In the genomic region with DNA sequence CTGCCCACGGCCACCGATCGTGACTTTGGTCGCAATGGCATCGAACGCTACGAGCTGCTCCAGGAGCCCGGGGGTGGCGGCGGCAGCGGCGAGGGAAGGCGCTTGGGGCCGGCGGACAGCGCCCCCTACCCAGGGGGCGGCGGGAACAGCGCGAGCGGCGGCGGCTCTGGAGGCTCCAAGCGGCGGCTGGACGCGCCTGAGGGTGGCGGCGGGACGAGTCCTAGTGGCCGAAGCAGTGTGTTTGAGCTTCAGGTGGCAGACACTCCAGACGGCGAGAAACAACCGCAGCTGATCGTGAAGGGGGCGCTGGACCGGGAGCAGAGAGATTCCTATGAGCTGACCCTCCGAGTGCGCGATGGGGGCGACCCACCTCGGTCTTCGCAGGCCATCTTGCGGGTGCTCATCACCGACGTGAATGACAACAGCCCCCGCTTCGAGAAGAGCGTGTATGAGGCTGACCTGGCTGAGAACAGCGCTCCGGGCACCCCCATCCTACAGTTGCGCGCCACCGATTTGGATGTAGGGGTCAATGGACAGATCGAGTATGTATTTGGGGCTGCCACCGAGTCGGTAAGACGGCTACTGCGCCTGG, we compare ENCODE assay signal across 8 mouse cellular contexts. TPM values are rescaled to one million over a fixed set of nuclear protein-coding genes. Genes with fewer than 3 reads are reported as not detected.
DNase-seq lines count a peak whose midpoint lies in the region; ATAC-seq lines count a peak whose summit lies in the region.

No protein-coding gene starts in this region.

- H3K27ac ChIP-seq in intestine, embryonic 15.5 days: no peak overlapping the region
- H3K27ac ChIP-seq in limb, embryonic 15.5 days: no peak overlapping the region
- peak overlapping the region; percentile 93 for H3K27ac ChIP-seq in midbrain, embryonic 15.5 days

- H3K4me2 ChIP-seq in intestine, embryonic 15.5 days (replicated peaks): peak overlapping the region; percentile 93
- peak overlapping the region; percentile 94 for H3K4me2 ChIP-seq in limb, embryonic 15.5 days
- peak overlapping the region; percentile 97 for H3K4me2 ChIP-seq in midbrain, embryonic 15.5 days

- intact Hi-C loops in gastrocnemius, postnatal 14 days (cut with DNase I; ENCODE audit: low total_unique reads): loop anchor here (10.0 kb wide), 1 partner anchor 1015 kb away; no protein-coding TSS in a partner anchor

- H3K4me3 ChIP-seq in intestine, embryonic 15.5 days (replicated peaks): peak overlapping the region; percentile 58
- H3K4me3 ChIP-seq in limb, embryonic 15.5 days: peak overlapping the region; percentile 66
- H3K4me3 ChIP-seq in midbrain, embryonic 15.5 days: peak overlapping the region; percentile 71

- H3K9me3 ChIP-seq in intestine, embryonic 15.5 days: no peaks in the 10 kb centered on the region
- H3K9me3 ChIP-seq in limb, embryonic 15.5 days: no peaks in the 10 kb centered on the region
- no peaks in the 10 kb centered on the region for H3K9me3 ChIP-seq in midbrain, embryonic 15.5 days

- under 1% methylated on average over 59 of the region's 59 CpGs for WGBS in intestine, embryonic 15.5 days
- under 1% methylated on average over 59 of the region's 59 CpGs for WGBS in limb, embryonic 15.5 days
- under 1% methylated on average over 59 of the region's 59 CpGs for WGBS in midbrain, embryonic 15.5 days

- H3K9ac ChIP-seq in intestine, embryonic 15.5 days: peak overlapping the region; percentile 54
- peak overlapping the region; percentile 54; the same call in 1 of the 2 replicates for H3K9ac ChIP-seq in limb, embryonic 15.5 days
- H3K9ac ChIP-seq in midbrain, embryonic 15.5 days: peak overlapping the region; percentile 80

- H3K36me3 ChIP-seq in intestine, embryonic 15.5 days: no peaks in the 10 kb centered on the region
- no peaks in the 10 kb centered on the region for H3K36me3 ChIP-seq in limb, embryonic 15.5 days
- no peaks in the 10 kb centered on the region for H3K36me3 ChIP-seq in midbrain, embryonic 15.5 days (replicated peaks)

- H3K4me1 ChIP-seq in intestine, embryonic 15.5 days (replicated peaks): peaks cover 13% of the 10 kb centered on the region; the same call in 1 of the 2 replicates
- H3K4me1 ChIP-seq in limb, embryonic 15.5 days: peaks cover 32% of the 10 kb centered on the region
- H3K4me1 ChIP-seq in midbrain, embryonic 15.5 days: peaks cover 19% of the 10 kb centered on the region

- no peak for ATAC-seq in cerebellum, adult (ENCODE audit: insufficient number of reproducible peaks, low FRiP score, low TSS enrichment)
- no peak for ATAC-seq in intestine, embryonic 15.5 days
- ATAC-seq in limb, embryonic 15.5 days (ENCODE audit: insufficient number of reproducible peaks, low FRiP score, low TSS enrichment, low read depth): no peak
- ATAC-seq in midbrain, embryonic 15.5 days (replicated peaks): no peak

- DNase-seq in cerebellum, adult 11 months: peak; percentile 11
- DNase-seq in cerebellum, adult 9-11 months: peak; percentile 14
- DNase-seq in gastrocnemius, postnatal 14 days: peak; percentile 69
- DNase-seq in thymus, adult 18-20 months: peak; percentile 4 to 8

- H3K27me3 ChIP-seq in intestine, embryonic 15.5 days (replicated peaks): no peaks in the 10 kb centered on the region
- peaks cover 10% of the 10 kb centered on the region; the same call in 1 of the 2 replicates for H3K27me3 ChIP-seq in limb, embryonic 15.5 days
- no peaks in the 10 kb centered on the region for H3K27me3 ChIP-seq in midbrain, embryonic 15.5 days (replicated peaks)

RNA-seq across cellular contexts. Expression of gene Pcdh7, which starts 1.9 kb away (rescaled TPM):
- total RNA-seq in gastrocnemius, postnatal 14 days (2021): 1 to 10 TPM; 5.8 to 7.4 TPM
- 5.8 and 6.4 TPM in 2 replicates for polyA plus RNA-seq in intestine, embryonic 15.5 days (2015; fragmentation: Nextera tagmentation; extraction: Ambion mirVana)
- polyA plus RNA-seq in limb, embryonic 15.5 days (2015; fragmentation: Nextera tagmentation; extraction: Ambion mirVana): 7.0 and 8.9 TPM in 2 replicates
- 25.4 and 28.1 TPM in 2 replicates for polyA plus RNA-seq in midbrain, embryonic 15.5 days (2015; fragmentation: Nextera tagmentation; extraction: Ambion mirVana)

Comparison
In these comparisons a context has a peak if more than half of its experiments do, and no peak if none do; other contexts are left out.
1. DNase-seq: peak in every context shown above with its lines; median percentile 69 in gastrocnemius, postnatal 14 days; 14 in cerebellum, adult 9-11 months; 11 in cerebellum, adult 11 months; 6 in thymus, adult 18-20 months.